Mouse (Mus musculus) embryonic fibroblast, embryonic 13.5 days (primary cell): ENCODE measurements around the gene U2af2. TPM values are rescaled to one million over a fixed set of nuclear protein-coding genes. Genes with fewer than 3 reads are reported as not detected.
A peak's percentile ranks its signal among the peaks of the same experiment; 100 is the strongest.

ENCODE experiments used
- H3K27ac ChIP-seq: 2 replicates; pipeline ENCODE4 v1.5.1; 2012; ENCODE audit warnings: low read length, control low read depth, inconsistent platforms; ENCODE audit not compliant: insufficient read depth
- H3K4me1 ChIP-seq: 2 replicates; pipeline ENCODE4 v1.6.1; 2011; ENCODE audit warnings: low read length; ENCODE audit not compliant: control insufficient read depth, insufficient read depth
- H3K4me3 ChIP-seq: 2 replicates; pipeline ENCODE4 v1.5.1; 2011; ENCODE audit warnings: mild to moderate bottlenecking, control low read depth, low read length; ENCODE audit not compliant: insufficient read depth
- CTCF ChIP-seq: IDR thresholded peaks from 2 replicates; pipeline ENCODE4 v1.5.1; 2011; ENCODE audit warnings: mild to moderate bottlenecking, control low read depth, low read length, moderate library complexity, borderline replicate concordance; ENCODE audit not compliant: insufficient read depth
- POLR2A ChIP-seq: IDR thresholded peaks from 2 replicates; pipeline ENCODE4 v1.6.1; 2011; ENCODE audit warnings: low read depth, mild to moderate bottlenecking, control low read depth, low read length, moderate library complexity
- polyA plus RNA-seq: library from polyadenylated mRNA; stranded (reverse); fragments of >200 nt; gene quantifications from 2 replicates; pipeline ENCODE4 v1.2.4, GENCODE M21; 2011; ENCODE audit warnings: low read depth; ENCODE audit not compliant: missing spikeins, insufficient read length

The U2af2 gene
- polyA plus RNA-seq, 1 experiment: 210 TPM

GRCm38 (mm10) chr7:5081241-5081640 lies 19.3 kb downstream of the U2af2 start:
- Histone ChIP-seq H3K27ac (no peak overlapping the region), H3K4me3 (peak overlapping the region; percentile 47), H3K4me1 (peaks cover 2% of the 10 kb centered on the region; the same call in 1 of the 2 replicates)
- no peak for TF ChIP-seq CTCF
- no peak for TF ChIP-seq POLR2A

GRCm38 (mm10) chr7:5081939-5082338 lies 20.0 kb downstream of the U2af2 start:
- Histone ChIP-seq H3K4me1 (peaks cover 2% of the 10 kb centered on the region; the same call in 1 of the 2 replicates), H3K27ac (no peak overlapping the region), H3K4me3 (peak overlapping the region; percentile 47; the same call in 1 of the 2 replicates)
- no peak for TF ChIP-seq POLR2A
- TF ChIP-seq CTCF: no peak

GRCm38 (mm10) chr7:5083325-5084105 lies 21.6 kb downstream of the U2af2 start:
- H3K4me3 ChIP-seq: no peak overlapping the region
- no peak for TF ChIP-seq POLR2A
- no peak for TF ChIP-seq CTCF
- H3K4me1 ChIP-seq: peaks cover 2% of the 10 kb centered on the region; the same call in 1 of the 2 replicates
- no peak overlapping the region for H3K27ac ChIP-seq

GRCm38 (mm10) chr7:5085512-5085911 lies 23.6 kb downstream of the U2af2 start:
- Histone ChIP-seq H3K4me1 (peaks cover 2% of the 10 kb centered on the region; the same call in 1 of the 2 replicates), H3K27ac (no peak overlapping the region), H3K4me3 (no peak overlapping the region)
- no peak for TF ChIP-seq CTCF

GRCm38 (mm10) chr7:5086921-5087440 lies 25.0 kb downstream of the U2af2 start:
- no peak overlapping the region for H3K4me3 ChIP-seq
- H3K27ac ChIP-seq: no peak overlapping the region
- peaks cover under 1% of the 10 kb centered on the region; the same call in 1 of the 2 replicates for H3K4me1 ChIP-seq
- no peak for TF ChIP-seq CTCF
- no peak for TF ChIP-seq POLR2A

GRCm38 (mm10) chr7:5087886-5088285 lies 25.9 kb downstream of the U2af2 start:
- TF ChIP-seq CTCF (no peak), POLR2A (no peak)
- no peak overlapping the region for H3K4me3 ChIP-seq
- no peaks in the 10 kb centered on the region for H3K4me1 ChIP-seq
- no peak overlapping the region for H3K27ac ChIP-seq

- H3K27ac ChIP-seq: no peak overlapping the region
- TF ChIP-seq CTCF: no peak
- no peak for TF ChIP-seq POLR2A
- H3K4me1 ChIP-seq: no peaks in the 10 kb centered on the region
- H3K4me3 ChIP-seq: no peak overlapping the region
Observed at GRCm38 (mm10) chr7:5089853-5090252, 27.9 kb downstream of the U2af2 start.

GRCm38 (mm10) chr7:5091008-5091728 lies 29.2 kb downstream of the U2af2 start:
- H3K4me1 ChIP-seq: no peaks in the 10 kb centered on the region
- TF ChIP-seq CTCF (no peak), POLR2A (no peak)

GRCm38 (mm10) chr7:5092381-5092780 lies 30.4 kb downstream of the U2af2 start:
- Histone ChIP-seq H3K4me1 (no peaks in the 10 kb centered on the region), H3K27ac (no peak overlapping the region), H3K4me3 (no peak overlapping the region)
- TF ChIP-seq CTCF (no peak), POLR2A (no peak)

More at GRCm38 (mm10) chr7:5091008-5091728, 29.2 kb downstream of the U2af2 start:
- no peak overlapping the region for H3K4me3 ChIP-seq
- H3K27ac ChIP-seq: no peak overlapping the region

GRCm38 (mm10) chr7:5092831-5093510 lies 31.0 kb downstream of the U2af2 start:
- no peak overlapping the region for H3K4me3 ChIP-seq
- H3K27ac ChIP-seq: no peak overlapping the region
- TF ChIP-seq POLR2A: no peak
- TF ChIP-seq CTCF: no peak
- H3K4me1 ChIP-seq: no peaks in the 10 kb centered on the region
